Mouse (Mus musculus) ES-E14 (cell line): Measurements from ENCODE around the gene Fut8.

ENCODE experiments used
- HCFC1 ChIP-seq: IDR thresholded peaks from 2 replicates; pipeline ENCODE4 v1.6.1; 2012; ENCODE audit warnings: low read length, inconsistent platforms, borderline replicate concordance; ENCODE audit not compliant: insufficient read depth
- ZC3H11A ChIP-seq: IDR thresholded peaks from 2 replicates; pipeline ENCODE4 v1.6.1; 2012; ENCODE audit warnings: low read depth, mild to moderate bottlenecking, inconsistent platforms, low read length, borderline replicate concordance

GRCm38 (mm10) chr12:77291017-77291416 is 53.1 kb downstream of the Fut8 start:
- TF ChIP-seq ZC3H11A: no peak
- no peak for TF ChIP-seq HCFC1
